Mouse (Mus musculus): ENCODE results near the gene Foxf1. TPM values are rescaled to one million over a fixed set of nuclear protein-coding genes. Genes with fewer than 3 reads are reported as not detected.

The Foxf1 gene
- polyA plus RNA-seq, 1 experiment from 2014 or later = 1.1 TPM

- ATAC-seq (replicated peaks; ENCODE audit: low FRiP score, low read depth) (no peak), DNase-seq (ENCODE audit: low spot score) (no peak)
- H3K4me1 ChIP-seq (replicated peaks; ENCODE audit: insufficient read depth, low read length) = peaks cover 6% of the 10 kb centered on the region; the same call in 1 of the 2 replicates
- no peaks in the 10 kb centered on the region for H3K9me3 ChIP-seq (replicated peaks; ENCODE audit: low read length)
- no peak for TF ChIP-seq CTCF (IDR thresholded peaks at IDR 0.05; ENCODE audit: low read depth)
- no peak overlapping the region for H3K4me3 ChIP-seq (replicated peaks; ENCODE audit: low read depth, low read length)
- no peaks in the 10 kb centered on the region for H3K36me3 ChIP-seq (ENCODE audit: insufficient read depth, low read length)
- WGBS = 2% methylated on average over 10 of the region's 10 CpGs
- H3K27me3 ChIP-seq (ENCODE audit: insufficient read depth, low read length) = peaks cover 97% of the 10 kb centered on the region
- H3K4me2 ChIP-seq (ENCODE audit: low read length) = no peak overlapping the region
- H3K9ac ChIP-seq (ENCODE audit: low read depth, low read length) = no peak overlapping the region
- no peak overlapping the region for H3K27ac ChIP-seq
Observed at GRCm38 (mm10) chr8:121074848-121075145, 9.4 kb upstream of the Foxf1 start.

GRCm38 (mm10) chr8:121075936-121076335 lies 8.2 kb upstream of the Foxf1 start:
- WGBS = 2% methylated on average over 13 of the region's 13 CpGs
- no peak overlapping the region for H3K27ac ChIP-seq
- peaks cover 6% of the 10 kb centered on the region; the same call in 1 of the 2 replicates for H3K4me1 ChIP-seq (replicated peaks; ENCODE audit: insufficient read depth, low read length)
- TF ChIP-seq CTCF (IDR thresholded peaks at IDR 0.05; ENCODE audit: low read depth) = no peak
- H3K4me2 ChIP-seq (ENCODE audit: low read length) = no peak overlapping the region
- no peaks in the 10 kb centered on the region for H3K36me3 ChIP-seq (ENCODE audit: insufficient read depth, low read length)
- peaks cover 97% of the 10 kb centered on the region for H3K27me3 ChIP-seq (ENCODE audit: insufficient read depth, low read length)
- no peak overlapping the region for H3K4me3 ChIP-seq (replicated peaks; ENCODE audit: low read depth, low read length)
- no peaks in the 10 kb centered on the region for H3K9me3 ChIP-seq (replicated peaks; ENCODE audit: low read length)
- ATAC-seq (replicated peaks; ENCODE audit: low FRiP score, low read depth) (no peak), DNase-seq (ENCODE audit: low spot score) (no peak)
- no peak overlapping the region for H3K9ac ChIP-seq (ENCODE audit: low read depth, low read length)

GRCm38 (mm10) chr8:121076555-121076954 lies 7.6 kb upstream of the Foxf1 start:
- Histone ChIP-seq H3K4me3 (replicated peaks; ENCODE audit: low read depth, low read length) (no peak overlapping the region), H3K36me3 (ENCODE audit: insufficient read depth, low read length) (no peaks in the 10 kb centered on the region), H3K27ac (no peak overlapping the region), H3K9me3 (replicated peaks; ENCODE audit: low read length) (no peaks in the 10 kb centered on the region), H3K27me3 (ENCODE audit: insufficient read depth, low read length) (peaks cover 96% of the 10 kb centered on the region), H3K9ac (ENCODE audit: low read depth, low read length) (no peak overlapping the region), H3K4me1 (replicated peaks; ENCODE audit: insufficient read depth, low read length) (peaks cover 6% of the 10 kb centered on the region; the same call in 1 of the 2 replicates), H3K4me2 (ENCODE audit: low read length) (no peak overlapping the region)
- no peak for DNase-seq (ENCODE audit: low spot score)
- ATAC-seq (replicated peaks; ENCODE audit: low FRiP score, low read depth) = no peak
- WGBS = 10% methylated on average over 7 of the region's 7 CpGs
- no peak for TF ChIP-seq CTCF (IDR thresholded peaks at IDR 0.05; ENCODE audit: low read depth)

GRCm38 (mm10) chr8:121078721-121079120 lies 5.5 kb upstream of the Foxf1 start:
- DNase-seq (ENCODE audit: low spot score) = no peak

DNA sequence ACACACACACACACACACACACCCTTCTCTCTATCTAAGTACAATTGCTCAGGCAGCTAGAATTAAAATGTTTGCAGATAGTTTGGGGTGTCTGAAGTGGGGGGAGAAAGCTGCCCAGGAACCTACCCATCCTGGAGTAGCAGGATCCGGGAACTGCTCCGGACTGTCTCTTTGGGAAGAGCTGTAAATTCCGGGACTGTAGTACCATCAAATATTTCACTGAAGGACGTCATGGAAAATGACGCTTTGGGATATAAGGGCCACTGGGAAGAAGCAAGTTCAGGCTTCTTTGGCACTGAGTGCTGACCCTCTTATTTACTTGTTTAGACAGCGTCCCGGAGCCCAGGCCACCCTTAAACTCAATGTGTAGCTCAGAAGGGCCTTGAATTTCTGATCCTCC lies 5.0 kb upstream of the Foxf1 start:
- no peak for DNase-seq (ENCODE audit: low spot score)
- 6% methylated on average over 7 of the region's 7 CpGs for WGBS
- Histone ChIP-seq H3K9me3 (replicated peaks; ENCODE audit: low read length) (no peaks in the 10 kb centered on the region), H3K9ac (ENCODE audit: low read depth, low read length) (no peak overlapping the region), H3K4me2 (ENCODE audit: low read length) (no peak overlapping the region), H3K36me3 (ENCODE audit: insufficient read depth, low read length) (no peaks in the 10 kb centered on the region), H3K27me3 (ENCODE audit: insufficient read depth, low read length) (peaks cover 97% of the 10 kb centered on the region), H3K4me1 (replicated peaks; ENCODE audit: insufficient read depth, low read length) (peaks cover 3% of the 10 kb centered on the region; the same call in 1 of the 2 replicates), H3K4me3 (replicated peaks; ENCODE audit: low read depth, low read length) (no peak overlapping the region), H3K27ac (no peak overlapping the region)
- no peak for ATAC-seq (replicated peaks; ENCODE audit: low FRiP score, low read depth)
- TF ChIP-seq CTCF (IDR thresholded peaks at IDR 0.05; ENCODE audit: low read depth) = no peak

More at GRCm38 (mm10) chr8:121078721-121079120, 5.5 kb upstream of the Foxf1 start:
- no peak overlapping the region for H3K27ac ChIP-seq
- H3K4me2 ChIP-seq (ENCODE audit: low read length) = no peak overlapping the region
- peaks cover 97% of the 10 kb centered on the region for H3K27me3 ChIP-seq (ENCODE audit: insufficient read depth, low read length)
- H3K9ac ChIP-seq (ENCODE audit: low read depth, low read length) = no peak overlapping the region
- 0 out of 2 replicates have a peak, but pooled peaks cover under 1% of the 10 kb centered on the region for H3K4me1 ChIP-seq (replicated peaks; ENCODE audit: insufficient read depth, low read length)
- no peak overlapping the region for H3K4me3 ChIP-seq (replicated peaks; ENCODE audit: low read depth, low read length)
- H3K36me3 ChIP-seq (ENCODE audit: insufficient read depth, low read length) = no peaks in the 10 kb centered on the region
- TF ChIP-seq CTCF (IDR thresholded peaks at IDR 0.05; ENCODE audit: low read depth) = no peak
- no peaks in the 10 kb centered on the region for H3K9me3 ChIP-seq (replicated peaks; ENCODE audit: low read length)
- WGBS = 4% methylated on average over 14 of the region's 14 CpGs
- no peak for ATAC-seq (replicated peaks; ENCODE audit: low FRiP score, low read depth)

DNA sequence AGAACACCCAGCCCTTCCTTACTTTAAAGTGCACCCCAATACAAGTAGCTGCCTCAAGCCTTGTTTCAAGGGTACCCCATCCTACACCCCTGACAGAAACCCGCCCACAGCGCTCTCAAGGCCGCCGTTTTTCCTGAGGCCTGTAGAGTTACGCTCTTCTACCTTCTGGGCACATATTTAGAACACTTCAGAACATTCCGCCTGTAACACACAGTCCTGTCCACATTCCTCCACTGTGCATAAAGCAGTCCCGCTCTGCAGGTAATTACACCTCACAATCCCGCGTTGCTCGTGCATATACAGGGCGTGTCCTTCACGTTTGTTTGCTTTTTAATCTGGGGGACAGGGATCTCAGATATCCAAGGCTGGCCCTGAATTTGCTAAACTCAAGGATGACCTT lies 4.2 kb upstream of the Foxf1 start:
- H3K27ac ChIP-seq = no peak overlapping the region
- H3K36me3 ChIP-seq (ENCODE audit: insufficient read depth, low read length) = no peaks in the 10 kb centered on the region

More for the DNA sequence above, 4.2 kb upstream of the Foxf1 start:
- H3K4me3 ChIP-seq (replicated peaks; ENCODE audit: low read depth, low read length) = no peak overlapping the region
- H3K9ac ChIP-seq (ENCODE audit: low read depth, low read length) = no peak overlapping the region
- TF ChIP-seq CTCF (IDR thresholded peaks at IDR 0.05; ENCODE audit: low read depth) = no peak
- H3K9me3 ChIP-seq (replicated peaks; ENCODE audit: low read length) = no peaks in the 10 kb centered on the region
- H3K27me3 ChIP-seq (ENCODE audit: insufficient read depth, low read length) = peaks cover 96% of the 10 kb centered on the region
- 7% methylated on average over 12 of the region's 12 CpGs for WGBS
- H3K4me1 ChIP-seq (replicated peaks; ENCODE audit: insufficient read depth, low read length) = peaks cover 10% of the 10 kb centered on the region; the same call in 1 of the 2 replicates
- no peak for DNase-seq (ENCODE audit: low spot score)
- ATAC-seq (replicated peaks; ENCODE audit: low FRiP score, low read depth) = no peak
- no peak overlapping the region for H3K4me2 ChIP-seq (ENCODE audit: low read length)

Data from kidney, postnatal 0 days (tissue).